Mouse (Mus musculus) left cerebral cortex, adult 2 months (tissue): Measurements from ENCODE around the gene Pbx2. TPM values are rescaled to one million over a fixed set of nuclear protein-coding genes. Genes with fewer than 3 reads are reported as not detected.

Experiments
- DNase-seq, 2 experiments: peaks; one replicate each; pipeline ENCODE4 v3.0.0; 2021 to 2022; ENCODE audit warnings: low spot score in 2 of 2, mixed read lengths in 1 of 2; ENCODE audit errors: extremely low spot score in 1 of 2
- H3K27ac ChIP-seq: fragments of 200-600 bp; 2 replicates; pipeline ENCODE4 v1.8.1; 2022
- H3K4me3 ChIP-seq: fragments of 200-600 bp; 2 replicates; pipeline ENCODE4 v1.8.1; 2022
- CTCF ChIP-seq: fragments of 200-600 bp; IDR thresholded peaks from 2 replicates; pipeline ENCODE4 v1.8.1; 2022; ENCODE audit warnings: antibody characterized with exemption, mild to moderate bottlenecking, moderate library complexity
- intact Hi-C: fragments of 180-260 bp; cut with DNase I; formaldehyde crosslinking; loops from one replicate; pipeline ENCODE4 v1.15.1; 2025
- total RNA-seq, 2 experiments: library from RNA; stranded (reverse); gene quantifications; 2 replicates each; pipeline ENCODE4 v1.2.3; 2021

Pbx2 gene
- total RNA-seq, 2 experiments from 2014 or later, result 49.6 to 68.5 TPM

GRCm38 (mm10) chr17:34605609-34606008 is 14.5 kb downstream of the Pbx2 start:
- Histone ChIP-seq H3K4me3 (peak overlapping the region; percentile 77), H3K27ac (peak overlapping the region; percentile 82)
- no peak for TF ChIP-seq CTCF
- intact Hi-C loops, result no loop called here
- peak; percentile 98 for DNase-seq

- intact Hi-C loops, result no loop called here
- Histone ChIP-seq H3K27ac (peak overlapping the region; percentile 82), H3K4me3 (peak overlapping the region; percentile 77)
- DNase-seq, result peak in 1 of 2 experiments; percentile 21
- no peak for TF ChIP-seq CTCF
Observed at GRCm38 (mm10) chr17:34606186-34607039, 15.3 kb downstream of the Pbx2 start.

GRCm38 (mm10) chr17:34607997-34608396 is 16.9 kb downstream of the Pbx2 start:
- no peak for DNase-seq
- no peak for TF ChIP-seq CTCF
- Histone ChIP-seq H3K27ac (no peak overlapping the region), H3K4me3 (no peak overlapping the region)
- intact Hi-C loops, result no loop called here

- DNase-seq, result no peak
- intact Hi-C loops, result no loop called here
- H3K4me3 ChIP-seq, result no peak overlapping the region
- no peak for TF ChIP-seq CTCF
- no peak overlapping the region for H3K27ac ChIP-seq
Observed at GRCm38 (mm10) chr17:34611050-34611449, 20.0 kb downstream of the Pbx2 start.

GRCm38 (mm10) chr17:34613054-34613645 is 22.1 kb downstream of the Pbx2 start:
- H3K27ac ChIP-seq, result peak overlapping the region; percentile 55; the same call in 1 of the 2 replicates
- no peak overlapping the region for H3K4me3 ChIP-seq
- no peak for DNase-seq
- no peak for TF ChIP-seq CTCF
- intact Hi-C loops, result no loop called here

- Histone ChIP-seq H3K27ac (peak overlapping the region; percentile 55; the same call in 1 of the 2 replicates), H3K4me3 (no peak overlapping the region)
- intact Hi-C loops, result no loop called here
- no peak for DNase-seq
- TF ChIP-seq CTCF, result no peak
Observed at GRCm38 (mm10) chr17:34613830-34614229, 22.8 kb downstream of the Pbx2 start.

GRCm38 (mm10) chr17:34615871-34616270 is 24.8 kb downstream of the Pbx2 start, which contains the start of gene Egfl8:
Gene Egfl8, minus strand, starts transcription at chr17:34615971.
- intact Hi-C loops, result no loop called here
- Histone ChIP-seq H3K27ac (peak within 1 kb of the TSS; percentile 51; the same call in 1 of the 2 replicates), H3K4me3 (no peak within 1 kb of the TSS)
- TF ChIP-seq CTCF, result no peak
- DNase-seq, result no peak

GRCm38 (mm10) chr17:34618999-34619398 is 27.9 kb downstream of the Pbx2 start:
- no peak overlapping the region for H3K4me3 ChIP-seq
- intact Hi-C loops, result loop anchor here (2.0 kb wide), 1 partner anchor 178 kb away; no protein-coding TSS in a partner anchor
- peak; percentile 62 to 63 for DNase-seq
- peak; percentile 80 for TF ChIP-seq CTCF
- H3K27ac ChIP-seq, result peak overlapping the region; percentile 44; the same call in 1 of the 2 replicates

- intact Hi-C loops, result loop anchor here (10.0 kb wide), 1 partner anchor 624 kb away; the partner anchor contains the start of gene Ddx39b
- TF ChIP-seq CTCF, result no peak
- H3K27ac ChIP-seq, result no peak overlapping the region
- no peak for DNase-seq
- H3K4me3 ChIP-seq, result no peak overlapping the region
Observed at GRCm38 (mm10) chr17:34621006-34621405, 29.9 kb downstream of the Pbx2 start.

GRCm38 (mm10) chr17:34623161-34623560 is 32.1 kb downstream of the Pbx2 start:
- intact Hi-C loops, result loop anchor here (10.0 kb wide), 1 partner anchor 622 kb away; the partner anchor contains the start of gene Ddx39b
- no peak for DNase-seq
- peak; percentile 38 for TF ChIP-seq CTCF
- Histone ChIP-seq H3K4me3 (no peak overlapping the region), H3K27ac (no peak overlapping the region)

- Histone ChIP-seq H3K4me3 (no peak overlapping the region), H3K27ac (no peak overlapping the region)
- TF ChIP-seq CTCF, result no peak
- no peak for DNase-seq
- intact Hi-C loops, result loop anchor here (10.0 kb wide), 1 partner anchor 620 kb away; the partner anchor contains the start of gene Ddx39b
Observed at GRCm38 (mm10) chr17:34624981-34625380, 33.9 kb downstream of the Pbx2 start.

- TF ChIP-seq CTCF, result no peak
- peak overlapping the region; percentile 68 for H3K4me3 ChIP-seq
- intact Hi-C loops, result loop anchor here (10.0 kb wide), 1 partner anchor 619 kb away; the partner anchor contains the start of gene Ddx39b
Observed at GRCm38 (mm10) chr17:34626062-34626772, 35.2 kb downstream of the Pbx2 start.

More at GRCm38 (mm10) chr17:34626062-34626772, 35.2 kb downstream of the Pbx2 start:
- DNase-seq, result no peak
- peak overlapping the region; percentile 97 for H3K27ac ChIP-seq
